Mouse (Mus musculus): Measurements from ENCODE around the gene Fbp1. TPM values are rescaled to one million over a fixed set of nuclear protein-coding genes. Genes with fewer than 3 reads are reported as not detected.

The Fbp1 gene
- polyA plus RNA-seq, 1 experiment from 2014 or later, result 211 TPM

DNA sequence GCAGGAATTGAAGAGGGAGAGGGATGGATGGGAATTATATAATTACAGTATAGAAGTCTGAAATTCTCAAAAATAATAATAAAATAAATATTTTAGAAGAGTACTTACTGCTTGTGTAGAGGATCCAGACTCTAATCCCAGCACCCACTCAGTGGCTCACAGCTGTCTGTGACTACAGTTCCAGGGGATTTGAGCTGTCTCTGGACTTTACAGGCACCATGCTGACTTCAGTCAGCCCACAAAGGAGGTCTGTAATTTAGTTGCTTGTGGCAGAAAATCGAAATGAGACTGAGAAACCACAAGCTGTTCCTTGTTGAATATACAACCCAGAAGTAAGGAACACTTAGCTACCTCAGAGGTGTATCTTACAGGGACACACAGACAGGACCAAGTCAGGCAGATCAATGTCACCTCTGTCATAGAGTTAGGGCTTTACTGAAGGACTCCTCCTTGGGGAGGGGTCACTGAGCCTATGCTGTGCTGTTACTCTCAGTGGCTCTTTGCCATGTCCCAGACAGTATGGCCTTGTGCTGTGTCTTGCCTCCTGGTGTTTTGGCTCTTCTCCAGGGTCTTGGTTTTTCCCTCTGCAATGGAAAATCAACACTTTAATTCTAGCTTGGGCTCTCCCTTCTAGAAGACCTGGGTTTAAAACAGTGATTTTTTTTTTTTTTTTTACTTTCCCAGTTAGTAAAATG lies 29.5 kb upstream of the Fbp1 start:
- no peak overlapping the region for H3K27ac ChIP-seq (ENCODE audit: low read length)
- H3K9me3 ChIP-seq (ENCODE audit: low read length), result no peaks in the 10 kb centered on the region
- no peak for ATAC-seq (ENCODE audit: low FRiP score, low TSS enrichment)
- H3K4me3 ChIP-seq (ENCODE audit: low read length), result no peak overlapping the region
- no peak overlapping the region for H3K9ac ChIP-seq (replicated peaks; ENCODE audit: low read length)
- H3K36me3 ChIP-seq (ENCODE audit: insufficient read depth, low read length), result no peaks in the 10 kb centered on the region
- WGBS, result 70% methylated on average over 1 of the region's 1 CpGs
- no peaks in the 10 kb centered on the region for H3K4me1 ChIP-seq (ENCODE audit: insufficient read depth, low read length)
- no peaks in the 10 kb centered on the region for H3K27me3 ChIP-seq (ENCODE audit: insufficient read depth, low read length)
- H3K4me2 ChIP-seq (replicated peaks; ENCODE audit: low read depth, low read length), result no peak overlapping the region

- H3K4me2 ChIP-seq (replicated peaks; ENCODE audit: low read depth, low read length), result no peak overlapping the region
- H3K27me3 ChIP-seq (ENCODE audit: insufficient read depth, low read length), result no peaks in the 10 kb centered on the region
- H3K4me1 ChIP-seq (ENCODE audit: insufficient read depth, low read length), result no peaks in the 10 kb centered on the region
- 53% methylated on average over 4 of the region's 4 CpGs for WGBS
- H3K36me3 ChIP-seq (ENCODE audit: insufficient read depth, low read length), result no peaks in the 10 kb centered on the region
- H3K9me3 ChIP-seq (ENCODE audit: low read length), result no peaks in the 10 kb centered on the region
- no peak overlapping the region for H3K9ac ChIP-seq (replicated peaks; ENCODE audit: low read length)
- no peak for ATAC-seq (ENCODE audit: low FRiP score, low TSS enrichment)
- H3K27ac ChIP-seq (ENCODE audit: low read length), result no peak overlapping the region
- H3K4me3 ChIP-seq (ENCODE audit: low read length), result no peak overlapping the region
Measured at GRCm38 (mm10) chr13:62916675-62917074, 28.6 kb upstream of the Fbp1 start.

GRCm38 (mm10) chr13:62911575-62911974 lies 23.5 kb upstream of the Fbp1 start:
- no peak overlapping the region for H3K4me3 ChIP-seq (ENCODE audit: low read length)
- peaks cover 12% of the 10 kb centered on the region for H3K4me1 ChIP-seq (ENCODE audit: insufficient read depth, low read length)
- H3K9me3 ChIP-seq (ENCODE audit: low read length), result no peaks in the 10 kb centered on the region
- WGBS, result 89% methylated on average over 5 of the region's 5 CpGs
- no peak overlapping the region for H3K27ac ChIP-seq (ENCODE audit: low read length)
- no peak overlapping the region for H3K4me2 ChIP-seq (replicated peaks; ENCODE audit: low read depth, low read length)
- no peaks in the 10 kb centered on the region for H3K36me3 ChIP-seq (ENCODE audit: insufficient read depth, low read length)
- no peak for ATAC-seq (ENCODE audit: low FRiP score, low TSS enrichment)
- no peaks in the 10 kb centered on the region for H3K27me3 ChIP-seq (ENCODE audit: insufficient read depth, low read length)
- H3K9ac ChIP-seq (replicated peaks; ENCODE audit: low read length), result no peak overlapping the region

DNA sequence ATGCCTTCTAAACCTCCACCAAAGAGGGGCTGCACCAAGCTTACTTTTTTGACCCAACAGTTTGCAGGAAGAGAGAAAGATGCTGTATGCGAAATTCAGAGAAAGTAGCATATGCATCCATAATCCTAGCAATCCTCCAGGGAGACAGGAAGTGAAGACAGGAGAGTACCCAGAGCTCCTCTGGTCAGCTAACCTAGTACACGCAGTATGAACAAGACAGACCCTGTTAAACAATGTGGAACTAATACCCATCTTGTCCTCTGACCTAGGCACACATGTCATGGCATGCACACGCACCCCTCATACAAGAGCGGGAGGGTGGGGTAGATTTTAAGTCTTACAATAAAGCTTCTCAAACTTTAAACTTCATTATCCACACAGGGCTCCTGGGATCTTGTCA lies 22.1 kb upstream of the Fbp1 start:
- no peak for ATAC-seq (ENCODE audit: low FRiP score, low TSS enrichment)
- no peak overlapping the region for H3K4me3 ChIP-seq (ENCODE audit: low read length)
- H3K4me2 ChIP-seq (replicated peaks; ENCODE audit: low read depth, low read length), result no peak overlapping the region
- H3K27ac ChIP-seq (ENCODE audit: low read length), result no peak overlapping the region
- H3K9ac ChIP-seq (replicated peaks; ENCODE audit: low read length), result no peak overlapping the region
- no peaks in the 10 kb centered on the region for H3K27me3 ChIP-seq (ENCODE audit: insufficient read depth, low read length)
- H3K36me3 ChIP-seq (ENCODE audit: insufficient read depth, low read length), result no peaks in the 10 kb centered on the region
- H3K4me1 ChIP-seq (ENCODE audit: insufficient read depth, low read length), result peaks cover 12% of the 10 kb centered on the region
- no peaks in the 10 kb centered on the region for H3K9me3 ChIP-seq (ENCODE audit: low read length)
- WGBS, result 72% methylated on average over 4 of the region's 4 CpGs

- H3K4me1 ChIP-seq (ENCODE audit: insufficient read depth, low read length), result peaks cover 12% of the 10 kb centered on the region
- no peak overlapping the region for H3K4me3 ChIP-seq (ENCODE audit: low read length)
- H3K36me3 ChIP-seq (ENCODE audit: insufficient read depth, low read length), result no peaks in the 10 kb centered on the region
- no peak overlapping the region for H3K4me2 ChIP-seq (replicated peaks; ENCODE audit: low read depth, low read length)
- 77% methylated on average over 5 of the region's 5 CpGs for WGBS
- H3K27me3 ChIP-seq (ENCODE audit: insufficient read depth, low read length), result no peaks in the 10 kb centered on the region
- ATAC-seq (ENCODE audit: low FRiP score, low TSS enrichment), result no peak
- H3K9me3 ChIP-seq (ENCODE audit: low read length), result no peaks in the 10 kb centered on the region
- no peak overlapping the region for H3K9ac ChIP-seq (replicated peaks; ENCODE audit: low read length)
- no peak overlapping the region for H3K27ac ChIP-seq (ENCODE audit: low read length)
Measured at GRCm38 (mm10) chr13:62909776-62910175, 21.7 kb upstream of the Fbp1 start.

- Histone ChIP-seq H3K27ac (ENCODE audit: low read length) (peak overlapping the region; percentile 78), H3K36me3 (ENCODE audit: insufficient read depth, low read length) (no peaks in the 10 kb centered on the region), H3K9me3 (ENCODE audit: low read length) (no peaks in the 10 kb centered on the region), H3K27me3 (ENCODE audit: insufficient read depth, low read length) (no peaks in the 10 kb centered on the region), H3K4me1 (ENCODE audit: insufficient read depth, low read length) (peaks cover 12% of the 10 kb centered on the region), H3K4me2 (replicated peaks; ENCODE audit: low read depth, low read length) (peak overlapping the region; percentile 20; the same call in 1 of the 2 replicates), H3K9ac (replicated peaks; ENCODE audit: low read length) (no peak overlapping the region), H3K4me3 (ENCODE audit: low read length) (no peak overlapping the region)
- peak; percentile 97 for ATAC-seq (ENCODE audit: low FRiP score, low TSS enrichment)
- 14% methylated on average over 8 of the region's 8 CpGs for WGBS
Measured at GRCm38 (mm10) chr13:62908163-62908559, 20.1 kb upstream of the Fbp1 start.

GRCm38 (mm10) chr13:62907527-62908162 lies 19.6 kb upstream of the Fbp1 start:
- ATAC-seq (ENCODE audit: low FRiP score, low TSS enrichment), result peak; percentile 83
- no peak overlapping the region for H3K4me3 ChIP-seq (ENCODE audit: low read length)
- no peaks in the 10 kb centered on the region for H3K9me3 ChIP-seq (ENCODE audit: low read length)
- peak overlapping the region; percentile 20; the same call in 1 of the 2 replicates for H3K4me2 ChIP-seq (replicated peaks; ENCODE audit: low read depth, low read length)
- no peaks in the 10 kb centered on the region for H3K27me3 ChIP-seq (ENCODE audit: insufficient read depth, low read length)
- WGBS, result 58% methylated on average over 14 of the region's 14 CpGs
- H3K9ac ChIP-seq (replicated peaks; ENCODE audit: low read length), result no peak overlapping the region
- peak overlapping the region; percentile 67; the same call in 1 of the 2 replicates for H3K27ac ChIP-seq (ENCODE audit: low read length)
- peaks cover 12% of the 10 kb centered on the region for H3K4me1 ChIP-seq (ENCODE audit: insufficient read depth, low read length)
- no peaks in the 10 kb centered on the region for H3K36me3 ChIP-seq (ENCODE audit: insufficient read depth, low read length)

DNA sequence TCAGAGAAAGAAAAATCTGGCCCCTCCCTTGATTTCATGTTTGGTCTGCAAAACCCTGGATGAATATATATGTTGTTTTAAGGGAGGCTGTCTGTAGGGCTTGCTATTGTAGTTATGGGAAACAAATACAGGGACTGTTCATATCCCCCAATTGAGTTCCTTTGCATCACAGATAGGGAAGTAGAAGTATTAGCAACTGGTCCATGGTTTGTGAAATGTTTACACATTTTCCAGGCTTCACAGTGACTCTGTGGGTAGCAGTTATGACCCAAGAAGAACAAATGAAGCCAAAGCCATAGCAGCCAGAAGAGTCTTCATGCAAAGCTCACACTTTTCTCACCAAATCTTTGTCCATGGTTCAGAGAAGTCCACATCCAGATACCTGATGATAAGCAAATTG lies 13.1 kb upstream of the Fbp1 start:
- no peak overlapping the region for H3K9ac ChIP-seq (replicated peaks; ENCODE audit: low read length)
- no peaks in the 10 kb centered on the region for H3K36me3 ChIP-seq (ENCODE audit: insufficient read depth, low read length)
- H3K9me3 ChIP-seq (ENCODE audit: low read length), result no peaks in the 10 kb centered on the region
- H3K4me2 ChIP-seq (replicated peaks; ENCODE audit: low read depth, low read length), result no peak overlapping the region
- no peaks in the 10 kb centered on the region for H3K27me3 ChIP-seq (ENCODE audit: insufficient read depth, low read length)
- no peak overlapping the region for H3K4me3 ChIP-seq (ENCODE audit: low read length)
- H3K4me1 ChIP-seq (ENCODE audit: insufficient read depth, low read length), result no peaks in the 10 kb centered on the region
- ATAC-seq (ENCODE audit: low FRiP score, low TSS enrichment), result no peak
- H3K27ac ChIP-seq (ENCODE audit: low read length), result no peak overlapping the region

- Histone ChIP-seq H3K36me3 (ENCODE audit: insufficient read depth, low read length) (no peaks in the 10 kb centered on the region), H3K9me3 (ENCODE audit: low read length) (no peaks in the 10 kb centered on the region), H3K4me3 (ENCODE audit: low read length) (no peak overlapping the region), H3K4me2 (replicated peaks; ENCODE audit: low read depth, low read length) (no peak overlapping the region), H3K4me1 (ENCODE audit: insufficient read depth, low read length) (no peaks in the 10 kb centered on the region), H3K27me3 (ENCODE audit: insufficient read depth, low read length) (no peaks in the 10 kb centered on the region), H3K27ac (ENCODE audit: low read length) (no peak overlapping the region), H3K9ac (replicated peaks; ENCODE audit: low read length) (no peak overlapping the region)
- no peak for ATAC-seq (ENCODE audit: low FRiP score, low TSS enrichment)
- 87% methylated on average over 4 of the region's 4 CpGs for WGBS
Measured at GRCm38 (mm10) chr13:62897927-62898646, 10.0 kb upstream of the Fbp1 start.
